Mouse (Mus musculus) erythroblast, embryonic 14.5 days (primary cell): ENCODE data around the gene 6030445D17Rik. TPM values are rescaled to one million over a fixed set of nuclear protein-coding genes. Genes with fewer than 3 reads are reported as not detected.

Experiments
- H3K27me3 ChIP-seq: 2 replicates; pipeline ENCODE4 v1.6.1; 2012; ENCODE audit warnings: inconsistent platforms; ENCODE audit not compliant: control insufficient read depth
- H3K36me3 ChIP-seq: 2 replicates; pipeline ENCODE4 v1.6.1; 2012; ENCODE audit warnings: mild to moderate bottlenecking, inconsistent platforms; ENCODE audit not compliant: control insufficient read depth
- H3K4me1 ChIP-seq: 2 replicates; pipeline ENCODE4 v1.6.1; 2012; ENCODE audit warnings: inconsistent platforms; ENCODE audit not compliant: control insufficient read depth
- H3K4me3 ChIP-seq: replicated peaks from 2 replicates; pipeline ENCODE3; 2012; ENCODE audit warnings: moderate library complexity, mild to moderate bottlenecking, inconsistent platforms
- H3K9me3 ChIP-seq: 2 replicates; pipeline ENCODE4 v1.6.1; 2012; ENCODE audit warnings: low read length, inconsistent platforms, mixed read lengths; ENCODE audit not compliant: control insufficient read depth
- GATA1 ChIP-seq: IDR thresholded peaks from 2 replicates; pipeline ENCODE4 v1.6.1; 2012; ENCODE audit warnings: low read length, inconsistent platforms, mixed read lengths
- TAL1 ChIP-seq: IDR thresholded peaks from 3 replicates; pipeline ENCODE4 v1.6.1; 2012; ENCODE audit warnings: low read length, inconsistent platforms, mixed read lengths
- polyA plus RNA-seq: library from polyadenylated mRNA; stranded (reverse); fragments of >175 nt; gene quantifications from 2 replicates; pipeline ENCODE4 v1.2.3, GENCODE M21; 2012

Gene 6030445D17Rik
- not detected in 2 replicates for polyA plus RNA-seq

DNA sequence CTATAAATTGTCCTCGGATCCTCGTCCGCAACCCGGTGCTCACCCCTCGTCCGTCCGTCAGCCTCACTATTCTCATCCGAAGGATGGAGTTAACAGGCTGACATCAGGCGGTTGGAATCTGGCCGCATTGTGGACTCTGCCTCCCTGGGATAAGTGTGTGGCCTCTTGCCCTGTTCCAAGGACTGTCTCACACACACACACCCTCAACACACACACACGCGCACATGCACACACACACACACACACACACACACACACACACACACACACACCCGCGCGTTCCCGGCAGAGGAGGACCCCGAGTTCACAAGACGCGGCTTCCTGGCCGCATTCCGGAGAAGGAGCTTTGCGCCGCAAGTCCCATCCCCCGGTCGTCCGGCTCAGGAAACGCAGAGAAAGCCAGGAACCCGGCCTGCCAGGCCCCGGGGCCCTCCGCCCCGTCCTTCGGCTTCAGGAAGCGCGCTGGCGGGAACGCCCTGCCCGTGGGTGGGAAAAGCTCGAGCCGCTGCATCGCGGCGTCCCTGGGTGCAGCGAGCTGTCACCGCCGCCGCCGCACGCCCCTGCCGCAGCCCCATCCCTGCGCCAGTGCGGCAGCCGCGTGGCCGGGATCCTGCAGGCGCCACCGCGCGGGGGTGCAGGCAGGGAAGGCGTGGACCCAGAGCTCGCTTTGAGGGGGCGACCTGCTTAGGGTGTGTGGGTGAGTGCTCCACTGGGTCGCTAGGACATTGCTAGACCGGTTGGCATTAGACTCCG lies at the start of gene 6030445D17Rik:
6030445D17Rik (plus strand) TSS at position 165 of the 753 bp plus-strand sequence.
- TF ChIP-seq GATA1 (no peak), TAL1 (no peak)
- Histone ChIP-seq H3K4me1 (peaks cover 18% of the 10 kb centered on the region), H3K27me3 (peaks cover 49% of the 10 kb centered on the region), H3K36me3 (no peaks in the 10 kb centered on the region), H3K4me3 (peak within 1 kb of the TSS; percentile 72), H3K9me3 (no peaks in the 10 kb centered on the region)

DNA sequence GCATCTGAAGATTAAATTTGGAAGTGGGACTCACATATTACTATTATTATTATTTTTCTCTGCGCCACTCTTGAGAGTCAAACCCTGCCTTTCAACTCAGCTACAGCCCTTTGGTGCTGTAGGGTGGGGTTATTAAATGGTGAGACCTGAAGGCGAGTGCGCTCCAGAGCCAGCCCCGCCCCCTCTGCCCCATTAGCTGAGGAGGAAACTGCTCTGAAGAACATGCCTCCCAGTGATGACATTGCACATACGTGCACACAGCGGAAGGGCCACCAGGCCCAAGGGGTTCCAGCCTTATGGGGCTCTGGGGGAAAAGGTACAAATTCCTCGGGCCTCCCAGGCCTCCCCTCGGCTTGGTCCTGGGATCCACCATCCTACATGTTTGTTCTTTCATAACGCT lies 46.6 kb upstream of the 6030445D17Rik start:
- Histone ChIP-seq H3K4me3 (no peak overlapping the region), H3K36me3 (no peaks in the 10 kb centered on the region), H3K9me3 (no peaks in the 10 kb centered on the region), H3K4me1 (no peaks in the 10 kb centered on the region), H3K27me3 (peaks cover 13% of the 10 kb centered on the region)
- TF ChIP-seq TAL1 (no peak), GATA1 (no peak)

DNA sequence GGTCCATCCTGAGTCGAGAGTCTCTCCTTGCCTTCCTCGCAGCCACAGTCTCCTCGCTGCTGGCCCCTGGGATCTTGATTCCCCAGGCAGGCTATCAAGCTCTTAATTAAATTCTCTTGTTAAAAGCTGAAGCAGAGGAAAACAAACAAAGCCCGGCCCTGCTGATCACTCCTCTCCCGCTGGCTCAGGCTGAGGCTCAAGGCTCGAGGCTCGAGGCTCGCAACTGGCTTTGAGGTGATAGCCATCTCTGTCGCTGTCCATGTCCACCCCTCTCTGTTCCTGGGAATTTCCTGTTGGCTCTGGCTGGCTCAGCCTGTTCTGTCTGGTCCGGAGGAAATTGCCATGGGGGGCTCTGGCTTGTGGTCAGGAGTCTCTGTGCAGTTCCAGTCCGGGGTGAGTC lies 43.1 kb upstream of the 6030445D17Rik start:
- H3K4me3 ChIP-seq: no peak overlapping the region
- peaks cover 41% of the 10 kb centered on the region for H3K27me3 ChIP-seq
- no peaks in the 10 kb centered on the region for H3K4me1 ChIP-seq
- no peaks in the 10 kb centered on the region for H3K36me3 ChIP-seq
- H3K9me3 ChIP-seq: no peaks in the 10 kb centered on the region
- TF ChIP-seq GATA1 (no peak), TAL1 (no peak)

DNA sequence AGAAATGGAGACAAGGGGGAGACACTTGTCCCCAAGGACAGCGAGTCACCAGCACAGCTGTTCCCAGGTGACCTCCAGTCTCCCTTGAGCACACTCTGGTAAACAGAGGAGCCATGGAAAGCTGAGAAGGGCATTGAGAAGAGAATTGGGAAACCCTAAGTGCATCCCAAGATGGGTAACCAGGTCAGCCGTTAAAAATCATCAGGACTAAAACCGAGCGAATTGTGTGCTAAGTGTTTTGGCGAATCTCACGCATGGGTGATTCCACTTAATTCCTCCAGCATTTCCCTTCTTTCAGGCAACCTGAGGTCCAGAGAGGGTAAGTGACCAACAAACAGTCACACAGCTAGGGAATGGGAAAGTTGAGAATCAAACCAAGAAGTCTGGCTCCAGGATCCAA lies 42.7 kb upstream of the 6030445D17Rik start:
- TF ChIP-seq GATA1 (no peak), TAL1 (no peak)
- no peaks in the 10 kb centered on the region for H3K36me3 ChIP-seq
- no peak overlapping the region for H3K4me3 ChIP-seq
- no peaks in the 10 kb centered on the region for H3K9me3 ChIP-seq
- H3K4me1 ChIP-seq: no peaks in the 10 kb centered on the region
- H3K27me3 ChIP-seq: peaks cover 45% of the 10 kb centered on the region

DNA sequence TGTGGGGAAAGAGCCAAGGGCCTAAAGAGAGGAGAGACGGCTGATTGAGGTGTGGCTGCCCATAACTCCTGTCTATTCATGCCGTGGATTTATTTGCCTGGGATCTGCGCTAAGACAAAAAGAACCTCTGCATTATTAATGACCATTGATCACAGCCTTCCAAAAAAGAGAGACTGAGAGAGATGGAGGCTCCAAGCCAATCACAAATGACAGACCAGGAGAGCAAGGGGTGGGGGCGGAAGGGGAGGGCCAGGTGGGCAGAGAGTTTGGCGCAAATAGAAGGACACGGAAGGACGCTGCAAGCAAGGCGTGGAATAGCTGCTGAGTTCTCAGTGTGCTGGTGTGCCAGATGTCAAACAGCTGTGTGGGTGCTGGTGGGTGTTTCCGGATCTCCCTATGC lies 38.8 kb upstream of the 6030445D17Rik start, which contains the start of gene Htr1d:
Htr1d (plus strand) TSS at position 301 of the 400 bp plus-strand sequence.
- H3K36me3 ChIP-seq: no peaks in the 10 kb centered on the region

DNA sequence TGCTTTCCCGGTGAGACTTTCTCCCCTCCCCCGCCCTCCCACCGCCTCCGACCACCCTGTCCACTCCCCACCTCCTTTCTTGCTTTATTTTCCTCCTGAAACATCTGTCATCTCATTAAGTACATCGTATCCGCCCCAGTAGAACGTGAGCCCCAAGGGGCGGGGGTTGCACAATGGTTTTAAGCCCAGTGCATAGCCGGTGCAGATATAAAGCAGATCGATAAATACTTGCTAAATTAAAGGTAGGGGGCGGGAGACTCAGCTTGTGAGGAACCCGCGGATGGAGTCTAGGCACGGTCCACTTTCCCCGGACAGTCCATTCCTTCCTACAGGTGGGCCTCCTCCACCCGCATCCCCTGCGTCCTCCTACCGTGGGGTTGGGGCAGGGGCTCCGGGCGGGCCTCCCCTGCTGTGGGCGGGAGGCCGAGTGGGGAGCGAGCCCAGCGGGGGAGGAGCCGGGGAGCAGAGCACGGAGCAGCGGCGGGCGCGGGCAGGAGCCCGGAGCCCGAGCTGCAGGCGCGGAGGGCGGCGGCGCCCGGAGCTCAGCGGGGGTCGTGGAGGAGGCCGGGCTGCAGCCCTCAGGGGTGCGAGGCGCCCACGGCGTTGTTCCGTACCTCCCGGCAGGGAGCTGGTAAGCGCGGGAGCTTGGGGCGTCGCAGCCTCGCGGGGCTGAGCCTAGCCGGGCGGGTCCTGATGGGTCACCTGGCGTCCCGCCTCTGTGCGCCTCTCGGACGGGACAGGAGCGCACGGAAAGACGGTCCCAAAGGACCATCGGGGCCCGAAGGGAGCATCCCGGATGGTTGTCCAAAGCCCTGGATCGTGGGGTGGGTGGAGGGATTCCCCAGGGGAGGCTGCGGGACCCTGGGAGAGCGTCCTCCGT lies 37.7 kb upstream of the 6030445D17Rik start:
- peak overlapping the region; percentile 20 for H3K4me3 ChIP-seq
- no peak for TF ChIP-seq GATA1
- no peak for TF ChIP-seq TAL1
- no peaks in the 10 kb centered on the region for H3K9me3 ChIP-seq
- H3K4me1 ChIP-seq: peaks cover 2% of the 10 kb centered on the region; the same call in 1 of the 2 replicates
- H3K27me3 ChIP-seq: peaks cover 59% of the 10 kb centered on the region
- no peaks in the 10 kb centered on the region for H3K36me3 ChIP-seq

More for the DNA sequence above, 38.8 kb upstream of the 6030445D17Rik start, which contains the start of gene Htr1d:
- no peaks in the 10 kb centered on the region for H3K9me3 ChIP-seq
- TF ChIP-seq GATA1: no peak
- TF ChIP-seq TAL1: no peak
- H3K4me3 ChIP-seq: no peak within 1 kb of the TSS
- H3K27me3 ChIP-seq: peaks cover 64% of the 10 kb centered on the region
- peaks cover 2% of the 10 kb centered on the region; the same call in 1 of the 2 replicates for H3K4me1 ChIP-seq

DNA sequence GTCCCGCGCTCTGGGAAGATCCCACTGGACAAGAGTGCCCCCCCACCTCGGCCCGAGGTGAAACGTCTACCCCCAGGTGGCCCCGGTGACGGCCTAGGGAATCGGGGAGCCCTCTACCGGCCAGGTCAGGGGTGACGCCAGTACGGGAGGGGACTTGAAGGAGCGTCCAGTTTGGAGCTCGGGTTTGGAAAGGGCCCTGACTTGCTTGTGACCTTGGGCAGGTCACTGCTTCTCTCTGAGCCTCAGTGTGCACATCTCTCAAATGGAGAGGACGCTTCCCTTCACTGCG lies 37.1 kb upstream of the 6030445D17Rik start:
- no peak overlapping the region for H3K4me3 ChIP-seq
- TF ChIP-seq TAL1 (no peak), GATA1 (no peak)
- no peaks in the 10 kb centered on the region for H3K9me3 ChIP-seq
- H3K27me3 ChIP-seq: peaks cover 59% of the 10 kb centered on the region
- H3K36me3 ChIP-seq: no peaks in the 10 kb centered on the region
- H3K4me1 ChIP-seq: peaks cover 2% of the 10 kb centered on the region; the same call in 1 of the 2 replicates

DNA sequence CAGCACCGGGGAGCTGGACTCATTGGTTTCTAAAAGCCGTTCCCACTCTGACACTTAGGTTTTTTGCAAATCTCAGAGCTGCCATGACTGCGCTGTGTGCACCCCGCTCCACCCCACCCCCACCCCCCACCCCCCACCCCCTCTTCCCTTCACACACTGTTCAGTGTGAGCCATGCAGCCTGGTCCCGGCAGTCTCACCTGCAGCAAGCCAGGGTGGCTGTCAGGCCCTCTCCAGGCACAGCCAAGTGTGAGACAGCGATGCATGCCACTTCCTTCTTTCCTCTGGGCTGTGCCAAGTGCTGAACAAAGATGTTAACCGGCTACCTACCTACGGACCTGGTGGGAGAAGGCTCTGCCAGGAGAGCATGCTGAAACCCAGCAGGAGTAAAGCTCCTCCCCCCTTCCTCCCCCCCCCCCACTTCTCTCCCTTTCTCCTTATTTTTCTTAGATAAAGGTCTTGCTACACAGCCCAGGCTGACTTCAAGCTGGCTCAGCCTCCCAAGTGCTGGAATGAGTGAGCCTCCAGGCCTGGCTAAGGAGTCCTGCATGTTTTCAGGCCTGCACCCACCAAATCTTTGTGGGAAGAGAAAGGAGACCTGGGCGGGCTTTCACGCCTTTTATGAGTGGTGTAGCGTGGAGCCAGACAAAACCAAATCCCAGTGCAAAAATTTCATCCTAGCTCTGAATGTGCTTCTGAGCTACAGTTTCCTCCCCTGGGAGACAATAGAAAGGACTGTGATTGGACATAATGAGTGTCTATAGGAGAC lies 31.3 kb upstream of the 6030445D17Rik start:
- TF ChIP-seq TAL1 (no peak), GATA1 (no peak)
- Histone ChIP-seq H3K4me1 (peaks cover 2% of the 10 kb centered on the region; the same call in 1 of the 2 replicates), H3K36me3 (no peaks in the 10 kb centered on the region)

More for the DNA sequence above, 31.3 kb upstream of the 6030445D17Rik start:
- Histone ChIP-seq H3K9me3 (no peaks in the 10 kb centered on the region), H3K27me3 (peaks cover 11% of the 10 kb centered on the region), H3K4me3 (no peak overlapping the region)
